Mouse (Mus musculus): ENCODE data around the gene Olfr777. TPM values are rescaled to one million over a fixed set of nuclear protein-coding genes. Genes with fewer than 3 reads are reported as not detected.

The Olfr777 gene
- polyA plus RNA-seq, 1 experiment from 2014 or later: not detected

Other genes starting within 250 kb of the Olfr777 start
- not detected in 2 replicates for gene Olfr764-ps1, start 231.6 kb downstream of the Olfr777 start, polyA plus RNA-seq (2015; fragmentation: Nextera tagmentation; extraction: Ambion mirVana)
- gene Olfr765, start 221.5 kb downstream of the Olfr777 start, polyA plus RNA-seq (2015; fragmentation: Nextera tagmentation; extraction: Ambion mirVana): not detected in 2 replicates
- not detected in 2 replicates for gene Olfr766-ps1, start 202.5 kb downstream of the Olfr777 start, polyA plus RNA-seq (2015; fragmentation: Nextera tagmentation; extraction: Ambion mirVana)
- not detected in 2 replicates for gene Olfr767, start 188.6 kb downstream of the Olfr777 start, polyA plus RNA-seq (2015; fragmentation: Nextera tagmentation; extraction: Ambion mirVana)
- not detected in 2 replicates for gene Olfr768, start 172.1 kb downstream of the Olfr777 start, polyA plus RNA-seq (2015; fragmentation: Nextera tagmentation; extraction: Ambion mirVana)
- gene Olfr769, start 153.6 kb downstream of the Olfr777 start, polyA plus RNA-seq (2015; fragmentation: Nextera tagmentation; extraction: Ambion mirVana): not detected in 2 replicates
- not detected in 2 replicates for gene Olfr770, start 132.5 kb downstream of the Olfr777 start, polyA plus RNA-seq (2015; fragmentation: Nextera tagmentation; extraction: Ambion mirVana)
- gene Olfr771, start 106.7 kb downstream of the Olfr777 start, polyA plus RNA-seq (2015; fragmentation: Nextera tagmentation; extraction: Ambion mirVana): not detected in 2 replicates
- not detected in 2 replicates for gene Olfr772, start 93.6 kb downstream of the Olfr777 start, polyA plus RNA-seq (2015; fragmentation: Nextera tagmentation; extraction: Ambion mirVana)
- not detected in 2 replicates for gene Olfr773, start 84.1 kb downstream of the Olfr777 start, polyA plus RNA-seq (2015; fragmentation: Nextera tagmentation; extraction: Ambion mirVana)
- gene Olfr774, start 35.3 kb downstream of the Olfr777 start, polyA plus RNA-seq (2015; fragmentation: Nextera tagmentation; extraction: Ambion mirVana): not detected in 2 replicates
- not detected in 2 replicates for gene Olfr775, start 23.1 kb downstream of the Olfr777 start, polyA plus RNA-seq (2015; fragmentation: Nextera tagmentation; extraction: Ambion mirVana)
- gene Olfr776, start 12.4 kb downstream of the Olfr777 start, polyA plus RNA-seq (2015; fragmentation: Nextera tagmentation; extraction: Ambion mirVana): not detected in 2 replicates
- not detected in 2 replicates for gene Olfr780, start 46.6 kb upstream of the Olfr777 start, polyA plus RNA-seq (2015; fragmentation: Nextera tagmentation; extraction: Ambion mirVana)
- gene Olfr781, start 57.4 kb upstream of the Olfr777 start, polyA plus RNA-seq (2015; fragmentation: Nextera tagmentation; extraction: Ambion mirVana): not detected in 2 replicates
- not detected in 2 replicates for gene Olfr782, start 77.4 kb upstream of the Olfr777 start, polyA plus RNA-seq (2015; fragmentation: Nextera tagmentation; extraction: Ambion mirVana)
- gene Olfr784, start 112.6 kb upstream of the Olfr777 start, polyA plus RNA-seq (2015; fragmentation: Nextera tagmentation; extraction: Ambion mirVana): 0.07 and 0.15 TPM in 2 replicates
- not detected in 2 replicates for gene Olfr785, start 133.9 kb upstream of the Olfr777 start, polyA plus RNA-seq (2015; fragmentation: Nextera tagmentation; extraction: Ambion mirVana)
- not detected in 2 replicates for gene Olfr786, start 155.8 kb upstream of the Olfr777 start, polyA plus RNA-seq (2015; fragmentation: Nextera tagmentation; extraction: Ambion mirVana)
- gene Olfr787, start 190.4 kb upstream of the Olfr777 start, polyA plus RNA-seq (2015; fragmentation: Nextera tagmentation; extraction: Ambion mirVana): not detected in 2 replicates
- not detected in 2 replicates for gene Olfr788, start 199.5 kb upstream of the Olfr777 start, polyA plus RNA-seq (2015; fragmentation: Nextera tagmentation; extraction: Ambion mirVana)
- not detected in 2 replicates for gene Olfr789, start 213.3 kb upstream of the Olfr777 start, polyA plus RNA-seq (2015; fragmentation: Nextera tagmentation; extraction: Ambion mirVana)
- not detected in 2 replicates for gene Olfr790, start 227.0 kb upstream of the Olfr777 start, polyA plus RNA-seq (2015; fragmentation: Nextera tagmentation; extraction: Ambion mirVana)